Mouse (Mus musculus) T-helper 1 cell (primary cell): ENCODE data around the gene A630023A22Rik.

ENCODE experiments used
- in situ Hi-C: fragments of 300-600 bp; cut with MboI, MseI; formaldehyde crosslinking; loops from one replicate; pipeline ENCODE4 v1.15.1; 2025; ENCODE audit warnings: high pct_unique_total_duplicates

The A630023A22Rik gene

GRCm38 (mm10) chr14:34102601-34103000 lies at the start of gene A630023A22Rik:
Gene A630023A22Rik (minus strand): TSS chr14:34102754.
- in situ Hi-C loops, result loop anchor here (10.0 kb wide), 1 partner anchor 472 kb away; no protein-coding TSS in a partner anchor

GRCm38 (mm10) chr14:34152342-34152741 lies 49.8 kb upstream of the A630023A22Rik start, which contains the start of gene Npy4r:
Gene Npy4r (minus strand): TSS chr14:34152489.
- in situ Hi-C loops, result no loop called here

- in situ Hi-C loops, result no loop called here
These were observed 40.4 kb upstream of the A630023A22Rik start for GRCm38 (mm10) chr14:34142915-34143314.

- in situ Hi-C loops, result no loop called here
These were observed 39.8 kb upstream of the A630023A22Rik start for GRCm38 (mm10) chr14:34142316-34142715.

GRCm38 (mm10) chr14:34139671-34140664 lies 37.4 kb upstream of the A630023A22Rik start:
- in situ Hi-C loops, result no loop called here

GRCm38 (mm10) chr14:34135391-34135790 lies 32.8 kb upstream of the A630023A22Rik start:
- in situ Hi-C loops, result no loop called here

GRCm38 (mm10) chr14:34131216-34131615 lies 28.7 kb upstream of the A630023A22Rik start:
- in situ Hi-C loops, result no loop called here

GRCm38 (mm10) chr14:34121691-34122090 lies 19.1 kb upstream of the A630023A22Rik start:
- in situ Hi-C loops, result no loop called here

- in situ Hi-C loops, result no loop called here
These were observed 18.4 kb upstream of the A630023A22Rik start for GRCm38 (mm10) chr14:34120923-34121351.

GRCm38 (mm10) chr14:34120016-34120910 lies 17.7 kb upstream of the A630023A22Rik start:
- in situ Hi-C loops, result no loop called here

GRCm38 (mm10) chr14:34119046-34119723 lies 16.6 kb upstream of the A630023A22Rik start:
- in situ Hi-C loops, result no loop called here

GRCm38 (mm10) chr14:34114311-34114710 lies 11.8 kb upstream of the A630023A22Rik start:
- in situ Hi-C loops, result no loop called here

GRCm38 (mm10) chr14:34107594-34107993 lies 5.0 kb upstream of the A630023A22Rik start:
- in situ Hi-C loops, result loop anchor here (10.0 kb wide), 1 partner anchor 467 kb away; no protein-coding TSS in a partner anchor

GRCm38 (mm10) chr14:34106389-34107062 lies 4.0 kb upstream of the A630023A22Rik start:
- in situ Hi-C loops, result loop anchor here (10.0 kb wide), 1 partner anchor 468 kb away; no protein-coding TSS in a partner anchor

- in situ Hi-C loops, result loop anchor here (10.0 kb wide), 1 partner anchor 470 kb away; no protein-coding TSS in a partner anchor
These were observed 2.3 kb upstream of the A630023A22Rik start for GRCm38 (mm10) chr14:34104892-34105291.

GRCm38 (mm10) chr14:34103855-34104254 lies 1.3 kb upstream of the A630023A22Rik start:
- in situ Hi-C loops, result loop anchor here (10.0 kb wide), 1 partner anchor 471 kb away; no protein-coding TSS in a partner anchor

GRCm38 (mm10) chr14:34096161-34096560 lies 6.4 kb downstream of the A630023A22Rik start:
- in situ Hi-C loops, result no loop called here

GRCm38 (mm10) chr14:34092856-34093255 lies 9.7 kb downstream of the A630023A22Rik start:
- in situ Hi-C loops, result no loop called here

GRCm38 (mm10) chr14:34091475-34091874 lies 11.1 kb downstream of the A630023A22Rik start:
- in situ Hi-C loops, result no loop called here

- in situ Hi-C loops, result no loop called here
These were observed 12.8 kb downstream of the A630023A22Rik start for GRCm38 (mm10) chr14:34089796-34090195.
